Comparison of ENCODE assay signal across 24 mouse cellular contexts in genomic region chr3:79656682-79657081, GRCm38 (mm10). TPM values are rescaled to one million over a fixed set of nuclear protein-coding genes. Genes with fewer than 3 reads are reported as not detected.
DNase-seq lines count a peak whose midpoint lies in the region; ATAC-seq and TF ChIP-seq lines count a peak whose summit lies in the region.
"Had no signal": no experiment of that assay in that cellular context is flagged by ENCODE, and none has a peak within 500 bp of the region (broad histone marks: within the 10 kb centered on the region; RNA-seq: fewer than 3 reads in every experiment).

No protein-coding gene starts in this region.

- no peak for TF ChIP-seq CTCF in lung, embryonic 14.5 days (IDR thresholded peaks at IDR 0.05; ENCODE audit: low read depth)
- TF ChIP-seq CTCF in lung, adult 2 months (IDR thresholded peaks at IDR 0.05; ENCODE audit: insufficient read depth, low read length), result no peak
- TF ChIP-seq CTCF in MEL (IDR thresholded peaks at IDR 0.05 in 2 of 3, conservative IDR thresholded peaks at IDR 0.05 in 1 of 3; ENCODE audit: control insufficient read depth in 1 of 3, insufficient read depth in 1 of 3, low read depth in 2 of 3, low read length in 3 of 3, poor library complexity in 1 of 3, severe bottlenecking in 1 of 3), result no peak

- ATAC-seq in lung, embryonic 14.5 days (ENCODE audit: insufficient read depth), result no peak
- ATAC-seq: activated CD4-positive, CD25-positive, alpha-beta regulatory T cell, adult 4 months; forebrain, embryonic 14.5 days had no signal

- H3K9ac ChIP-seq in lung, embryonic 14.5 days, result no peak overlapping the region
- H3K9ac ChIP-seq in MEL (ENCODE audit: control insufficient read depth, low read depth, low read length, poor library complexity, severe bottlenecking), result no peak overlapping the region
- H3K9ac ChIP-seq: embryonic facial prominence, embryonic 15.5 days; hindbrain, embryonic 13.5 days had no signal

- no peak for TF ChIP-seq EP300 in MEL (IDR thresholded peaks at IDR 0.05; ENCODE audit: low read depth in 1 of 2, low read length in 2 of 2)

- no peak for TF ChIP-seq RAD21 in MEL (IDR thresholded peaks at IDR 0.05; ENCODE audit: low read depth, low read length)

- H3K36me3 ChIP-seq in lung, embryonic 14.5 days (ENCODE audit: insufficient read depth), result no peaks in the 10 kb centered on the region
- H3K36me3 ChIP-seq in MEL (ENCODE audit: control insufficient read depth in 1 of 2, insufficient read depth in 2 of 2, low read length in 2 of 2), result no peaks in the 10 kb centered on the region
- H3K36me3 ChIP-seq: embryonic facial prominence, embryonic 15.5 days; forebrain, embryonic 10.5 days; heart, embryonic 10.5 days; hindbrain, embryonic 13.5 days had no signal

- H3K4me1 ChIP-seq in lung, embryonic 14.5 days (ENCODE audit: insufficient read depth), result no peaks in the 10 kb centered on the region
- no peaks in the 10 kb centered on the region for H3K4me1 ChIP-seq in lung, adult 2 months (ENCODE audit: control insufficient read depth, insufficient read depth, low read length)
- H3K4me1 ChIP-seq in MEL (ENCODE audit: control insufficient read depth in 1 of 2, insufficient read depth in 2 of 2, low read length in 2 of 2), result no peaks in the 10 kb centered on the region
- H3K4me1 ChIP-seq: embryonic facial prominence, embryonic 15.5 days; forebrain, embryonic 10.5 days; heart, embryonic 10.5 days; hindbrain, embryonic 13.5 days had no signal

- H3K79me2 ChIP-seq in MEL (ENCODE audit: control insufficient read depth, insufficient read depth, low read length, poor library complexity), result no peaks in the 10 kb centered on the region

- no peak overlapping the region for H3K4me2 ChIP-seq in lung, embryonic 14.5 days
- H3K4me2 ChIP-seq: embryonic facial prominence, embryonic 15.5 days; hindbrain, embryonic 13.5 days had no signal

- no peak for TF ChIP-seq POLR2A in lung, adult 2 months (IDR thresholded peaks at IDR 0.05; ENCODE audit: borderline replicate concordance, extremely low read depth, low read depth, low read length)
- no peak for TF ChIP-seq POLR2A in MEL (IDR thresholded peaks at IDR 0.05; ENCODE audit: control insufficient read depth in 1 of 2, insufficient read depth in 1 of 2, low read depth in 1 of 2, low read length in 2 of 2, poor library complexity in 1 of 2)

- no peak overlapping the region for H3K27ac ChIP-seq in lung, embryonic 14.5 days (ENCODE audit: low read depth)
- no peak overlapping the region for H3K27ac ChIP-seq in MEL (ENCODE audit: control insufficient read depth, low read depth, low read length)
- H3K27ac ChIP-seq: embryonic facial prominence, embryonic 15.5 days; forebrain, embryonic 10.5 days; gastrocnemius, adult 2 months; heart, embryonic 10.5 days; hindbrain, embryonic 13.5 days had no signal

- no peaks in the 10 kb centered on the region for H3K9me3 ChIP-seq in lung, embryonic 14.5 days (ENCODE audit: low read depth, low read length)
- H3K9me3 ChIP-seq in MEL (replicated peaks; ENCODE audit: insufficient read depth, low read length), result no peaks in the 10 kb centered on the region
- H3K9me3 ChIP-seq: embryonic facial prominence, embryonic 15.5 days; forebrain, embryonic 10.5 days; heart, embryonic 10.5 days; hindbrain, embryonic 13.5 days had no signal

- H3K27me3 ChIP-seq in lung, embryonic 14.5 days (ENCODE audit: insufficient read depth, low read length), result no peaks in the 10 kb centered on the region
- H3K27me3 ChIP-seq in MEL (ENCODE audit: control insufficient read depth in 1 of 2, insufficient read depth in 2 of 2, low read length in 2 of 2), result peaks cover 0 to 3% of the 10 kb centered on the region in 2 experiments; a peak in 3 of 4 replicates
- H3K27me3 ChIP-seq: CH12.LX; embryonic facial prominence, embryonic 15.5 days; hindbrain, embryonic 13.5 days had no signal

- 48% methylated on average over 5 of the region's 5 CpGs for WGBS in lung, embryonic 14.5 days
- WGBS in lung, adult 2 months, result 32% methylated on average over 5 of the region's 5 CpGs

- intact Hi-C loops in heart, postnatal 10 days (cut with DNase I), result no loop called here

- no peak overlapping the region for H3K4me3 ChIP-seq in lung, embryonic 14.5 days (ENCODE audit: low read depth, low read length)
- H3K4me3 ChIP-seq in lung, adult 2 months (replicated peaks; ENCODE audit: extremely low read depth, low read depth, low read length), result no peak overlapping the region
- H3K4me3 ChIP-seq in MEL (ENCODE audit: control insufficient read depth in 1 of 2, insufficient read depth in 1 of 2, low read depth in 2 of 2, low read length in 2 of 2), result no peak overlapping the region
- H3K4me3 ChIP-seq: embryonic facial prominence, embryonic 15.5 days; erythroblast, embryonic 14.5 days; forebrain, embryonic 10.5 days; gastrocnemius, adult 2 months; heart, embryonic 10.5 days; hindbrain, embryonic 13.5 days had no signal

- DNase-seq in heart, adult 11 months, result peak; percentile 23
- no peak for DNase-seq in heart, postnatal 10 days
- peak; percentile 7 for DNase-seq in lung, embryonic 14.5 days
- no peak for DNase-seq in lung, adult 2 months
- DNase-seq in MEL (ENCODE audit: low read depth, low spot score), result peak; percentile 11
- DNase-seq in retina, postnatal 1 day, result peak; percentile 83
- DNase-seq in B cell, adult 2 months, result no peak
- DNase-seq in adrenal gland, postnatal 36 days, result no peak
- DNase-seq: adrenal gland, postnatal 14 days; cerebellum, adult 18-20 months; cerebellum, adult 9-11 months; cerebellum, postnatal 36 days; gastrocnemius, adult 2 months; gastrocnemius, postnatal 36 days; heart, adult 18-20 months; heart, postnatal 14 days had no signal

TF ChIP-seq in MEL, 35 proteins besides CTCF, POLR2A, EP300 and RAD21:
- TF ChIP-seq MEF2A (IDR thresholded peaks at IDR 0.05; ENCODE audit: extremely low read depth, insufficient replicate concordance, low read depth, low read length, poor library complexity, severe bottlenecking) (no peak), TCF12 (IDR thresholded peaks at IDR 0.05; ENCODE audit: low read depth, low read length) (peak; percentile 53; the same call in 1 of the 2 replicates), ZNF384 (IDR thresholded peaks at IDR 0.05; ENCODE audit: low read depth, low read length) (no peak)
TF ChIP-seq in MEL: peak in this region for 1.

RNA-seq across cellular contexts. Expression of gene Etfdh, which starts 27.4 kb away (rescaled TPM):
- 100 to 1,000 TPM; 538 to 541 TPM for total RNA-seq in heart, postnatal 10 days (2021)
- 48.1 and 52.5 TPM in 2 replicates for polyA plus RNA-seq in lung, embryonic 14.5 days (2014; fragmentation: Nextera tagmentation; extraction: Ambion mirVana)
- polyA plus RNA-seq in lung, adult 2 months (2012; rRNA removed), result 54.0 and 57.1 TPM in 2 replicates
- total RNA-seq in MEL (2012; rRNA removed), result 34.2 and 37.6 TPM in 2 replicates
- polyA plus RNA-seq in MEL (2012; ENCODE audit: insufficient read depth in 1 of 2, insufficient read length in 2 of 2, low read depth in 1 of 2, low replicate concordance in 2 of 2, missing spikeins in 1 of 2), result 10 to 100 TPM in 1 of 2 experiments, not detected in 1; 47.7 TPM
- 100 to 1,000 TPM; 175 to 219 TPM for total RNA-seq in adrenal gland, postnatal 36 days (2021)

RNA-seq across cellular contexts. Expression of gene 4930579G24Rik, which starts 27.8 kb away (rescaled TPM):
- total RNA-seq in heart, postnatal 10 days (2021), result 1 to 10 TPM; 5.1 to 6.0 TPM
- polyA plus RNA-seq in lung, embryonic 14.5 days (2014; fragmentation: Nextera tagmentation; extraction: Ambion mirVana), result 35.8 and 39.8 TPM in 2 replicates
- 0.92 and 1.2 TPM in 2 replicates for polyA plus RNA-seq in lung, adult 2 months (2012; rRNA removed)
- total RNA-seq in MEL (2012; rRNA removed), result 9.2 and 10.7 TPM in 2 replicates
- 1 to 10 TPM in 1 of 2 experiments, not detected in 1; 8.5 TPM for polyA plus RNA-seq in MEL (2012; ENCODE audit: insufficient read depth in 1 of 2, insufficient read length in 2 of 2, low read depth in 1 of 2, low replicate concordance in 2 of 2, missing spikeins in 1 of 2)
- total RNA-seq in adrenal gland, postnatal 36 days (2021), result 1 to 10 TPM; 2.1 to 4.0 TPM

Comparison
In these comparisons a context has a peak if more than half of its experiments do, and no peak if none do; other contexts are left out.
1. DNase-seq: peak in heart, adult 11 months (single experiment), lung, embryonic 14.5 days (single experiment), MEL (single experiment) and retina, postnatal 1 day (single experiment); none in heart, postnatal 10 days (0 of 2), lung, adult 2 months (single experiment), B cell, adult 2 months (0 of 2) and adrenal gland, postnatal 36 days (0 of 2).